Mouse (Mus musculus) ES-CJ7 (cell line): Measurements from ENCODE around the gene Prpf38b.

ENCODE experiments used
- DNase-seq: peaks from one replicate; pipeline ENCODE4 v3.0.0; 2011; ENCODE audit warnings: low read depth, low spot score

Prpf38b gene

GRCm38 (mm10) chr3:108911548-108912413, at the start of gene Prpf38b:
Gene Prpf38b (minus strand): TSS chr3:108911727.
- peak; percentile 97 for DNase-seq

GRCm38 (mm10) chr3:108961226-108961625, 49.7 kb upstream of the Prpf38b start:
- no peak for DNase-seq

GRCm38 (mm10) chr3:108959680-108960295, 48.3 kb upstream of the Prpf38b start:
- DNase-seq = no peak

- DNase-seq = no peak
Observed at GRCm38 (mm10) chr3:108957976-108958375, 46.4 kb upstream of the Prpf38b start.

GRCm38 (mm10) chr3:108940996-108941395, 29.5 kb upstream of the Prpf38b start:
- no peak for DNase-seq

GRCm38 (mm10) chr3:108940001-108940633, 28.6 kb upstream of the Prpf38b start, which contains the start of gene Gm9857:
Gene Gm9857 (minus strand): TSS chr3:108940445.
- DNase-seq = peak; percentile 41

- DNase-seq = no peak
Observed at GRCm38 (mm10) chr3:108939573-108939972, 28.0 kb upstream of the Prpf38b start, which contains the start of gene Henmt1. Gene Henmt1 (plus strand): TSS chr3:108939873.

GRCm38 (mm10) chr3:108938691-108939090, 27.2 kb upstream of the Prpf38b start:
- no peak for DNase-seq

- no peak for DNase-seq
Observed at GRCm38 (mm10) chr3:108933557-108933956, 22.0 kb upstream of the Prpf38b start.

GRCm38 (mm10) chr3:108926308-108926707, 14.8 kb upstream of the Prpf38b start:
- no peak for DNase-seq

GRCm38 (mm10) chr3:108925677-108926076, 14.2 kb upstream of the Prpf38b start:
- no peak for DNase-seq

GRCm38 (mm10) chr3:108921822-108922221, 10.3 kb upstream of the Prpf38b start:
- no peak for DNase-seq

GRCm38 (mm10) chr3:108920442-108921070, 9.0 kb upstream of the Prpf38b start:
- no peak for DNase-seq

GRCm38 (mm10) chr3:108918852-108919251, 7.3 kb upstream of the Prpf38b start:
- DNase-seq = no peak

GRCm38 (mm10) chr3:108917986-108918385, 6.5 kb upstream of the Prpf38b start:
- peak; percentile 33 for DNase-seq

GRCm38 (mm10) chr3:108916857-108917256, 5.3 kb upstream of the Prpf38b start:
- DNase-seq = no peak

GRCm38 (mm10) chr3:108915999-108916398, 4.5 kb upstream of the Prpf38b start:
- DNase-seq = no peak

- peak; percentile 81 for DNase-seq
Observed at GRCm38 (mm10) chr3:108911081-108911547, 413 bp downstream of the Prpf38b start.

GRCm38 (mm10) chr3:108910303-108911080, 1.0 kb downstream of the Prpf38b start:
- DNase-seq = peak; percentile 28

GRCm38 (mm10) chr3:108902934-108903333, 8.6 kb downstream of the Prpf38b start:
- no peak for DNase-seq

GRCm38 (mm10) chr3:108902038-108902437, 9.5 kb downstream of the Prpf38b start:
- peak; percentile 37 for DNase-seq
